Mouse (Mus musculus) bone marrow macrophage, adult 2 months (primary cell): ENCODE measurements around the gene Ccdc151.

ENCODE experiments used
- CTCF ChIP-seq: IDR thresholded peaks from 2 replicates; pipeline ENCODE4 v1.5.1; 2012; ENCODE audit warnings: low read depth, mild to moderate bottlenecking, low read length, moderate library complexity
- POLR2A ChIP-seq: IDR thresholded peaks from 2 replicates; pipeline ENCODE4 v1.6.1; 2012; ENCODE audit warnings: mild to moderate bottlenecking, low read depth, low read length, borderline replicate concordance

DNA sequence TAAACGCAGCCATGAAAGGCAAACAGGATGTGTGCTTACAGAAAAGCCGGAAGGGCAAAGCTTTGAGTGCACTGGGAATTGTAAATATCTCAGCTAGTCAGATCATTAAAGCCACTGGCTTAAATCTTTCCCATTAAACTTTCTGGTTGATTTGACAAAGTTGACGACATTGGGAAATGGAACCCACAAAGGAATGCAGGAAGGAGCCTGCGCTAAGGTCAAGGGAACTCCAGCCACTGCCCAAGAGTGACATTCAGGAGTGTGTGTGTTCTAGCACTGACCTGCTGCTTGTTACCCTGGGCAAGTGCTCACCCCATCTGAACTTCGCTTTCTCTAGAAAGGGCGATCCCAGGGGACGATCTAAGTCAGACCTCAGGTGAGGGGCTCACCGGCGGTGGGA, 42.3 kb downstream of the Ccdc151 start:
- TF ChIP-seq POLR2A (no peak), CTCF (no peak)
